Mouse (Mus musculus): ENCODE data around the gene Fbxl20.

- TF ChIP-seq CTCF (IDR thresholded peaks at IDR 0.05; ENCODE audit: extremely low read depth, insufficient read depth, insufficient read length, insufficient replicate concordance) (no peak), POLR2A (IDR thresholded peaks at IDR 0.05; ENCODE audit: low read depth, low read length) (no peak)
These were observed 40.5 kb downstream of the Fbxl20 start for GRCm38 (mm10) chr11:98109706-98110105.
